Mouse (Mus musculus): Measurements from ENCODE around the gene Rpl19. TPM values are rescaled to one million over a fixed set of nuclear protein-coding genes. Genes with fewer than 3 reads are reported as not detected.

Rpl19 gene
- polyA plus RNA-seq, 1 experiment from 2014 or later, result 942 TPM

- ATAC-seq (ENCODE audit: insufficient read depth, low FRiP score), result no peak
- H3K27ac ChIP-seq (ENCODE audit: low read length), result no peak overlapping the region
- H3K9ac ChIP-seq (ENCODE audit: low read length), result no peak overlapping the region
- H3K4me1 ChIP-seq (ENCODE audit: control insufficient read depth, insufficient read depth, low read length), result peaks cover 22% of the 10 kb centered on the region
- no peaks in the 10 kb centered on the region for H3K27me3 ChIP-seq (ENCODE audit: control insufficient read depth, insufficient read depth, low read length)
- H3K4me3 ChIP-seq (replicated peaks; ENCODE audit: low read length), result no peak overlapping the region
- 86% methylated on average over 3 of the region's 3 CpGs for WGBS
- no peaks in the 10 kb centered on the region for H3K9me3 ChIP-seq (replicated peaks; ENCODE audit: control insufficient read depth, low read length)
- H3K36me3 ChIP-seq (ENCODE audit: control insufficient read depth, insufficient read depth, low read length), result 0 out of 2 replicates have a peak, but pooled peaks cover 11% of the 10 kb centered on the region
- no peak overlapping the region for H3K4me2 ChIP-seq (ENCODE audit: low read depth, low read length)
Observed at GRCm38 (mm10) chr11:98024516-98024915, 2.0 kb upstream of the Rpl19 start.

- H3K4me1 ChIP-seq (ENCODE audit: control insufficient read depth, insufficient read depth, low read length), result peaks cover 15% of the 10 kb centered on the region
- WGBS, result 4% methylated on average over 15 of the region's 15 CpGs
- ATAC-seq (ENCODE audit: insufficient read depth, low FRiP score), result no peak
Observed at GRCm38 (mm10) chr11:98026248-98026569, 301 bp upstream of the Rpl19 start.

GRCm38 (mm10) chr11:98027297-98027688 lies 783 bp downstream of the Rpl19 start:
- ATAC-seq (ENCODE audit: insufficient read depth, low FRiP score), result no peak
- no peaks in the 10 kb centered on the region for H3K9me3 ChIP-seq (replicated peaks; ENCODE audit: control insufficient read depth, low read length)
- WGBS, result under 1% methylated on average over 18 of the region's 18 CpGs

More at GRCm38 (mm10) chr11:98026248-98026569, 301 bp upstream of the Rpl19 start:
- Histone ChIP-seq H3K9me3 (replicated peaks; ENCODE audit: control insufficient read depth, low read length) (no peaks in the 10 kb centered on the region), H3K27me3 (ENCODE audit: control insufficient read depth, insufficient read depth, low read length) (no peaks in the 10 kb centered on the region), H3K9ac (ENCODE audit: low read length) (peak overlapping the region; percentile 100), H3K4me3 (replicated peaks; ENCODE audit: low read length) (peak overlapping the region; percentile 88), H3K4me2 (ENCODE audit: low read depth, low read length) (peak overlapping the region; percentile 72), H3K36me3 (ENCODE audit: control insufficient read depth, insufficient read depth, low read length) (0 out of 2 replicates have a peak, but pooled peaks cover 11% of the 10 kb centered on the region), H3K27ac (ENCODE audit: low read length) (peak overlapping the region; percentile 72)

GRCm38 (mm10) chr11:98027785-98028184 lies 1.3 kb downstream of the Rpl19 start:
- Histone ChIP-seq H3K4me1 (ENCODE audit: control insufficient read depth, insufficient read depth, low read length) (peaks cover 11% of the 10 kb centered on the region), H3K27me3 (ENCODE audit: control insufficient read depth, insufficient read depth, low read length) (no peaks in the 10 kb centered on the region), H3K4me3 (replicated peaks; ENCODE audit: low read length) (peak overlapping the region; percentile 88), H3K27ac (ENCODE audit: low read length) (no peak overlapping the region), H3K9me3 (replicated peaks; ENCODE audit: control insufficient read depth, low read length) (no peaks in the 10 kb centered on the region), H3K36me3 (ENCODE audit: control insufficient read depth, insufficient read depth, low read length) (0 out of 2 replicates have a peak, but pooled peaks cover 11% of the 10 kb centered on the region), H3K4me2 (ENCODE audit: low read depth, low read length) (peak overlapping the region; percentile 72), H3K9ac (ENCODE audit: low read length) (peak overlapping the region; percentile 100)
- 14% methylated on average over 7 of the region's 7 CpGs for WGBS
- ATAC-seq (ENCODE audit: insufficient read depth, low FRiP score), result no peak

More at GRCm38 (mm10) chr11:98027297-98027688, 783 bp downstream of the Rpl19 start:
- peaks cover 11% of the 10 kb centered on the region for H3K4me1 ChIP-seq (ENCODE audit: control insufficient read depth, insufficient read depth, low read length)
- peak overlapping the region; percentile 100 for H3K9ac ChIP-seq (ENCODE audit: low read length)
- 0 out of 2 replicates have a peak, but pooled peaks cover 11% of the 10 kb centered on the region for H3K36me3 ChIP-seq (ENCODE audit: control insufficient read depth, insufficient read depth, low read length)
- H3K4me2 ChIP-seq (ENCODE audit: low read depth, low read length), result peak overlapping the region; percentile 72
- peak overlapping the region; percentile 72 for H3K27ac ChIP-seq (ENCODE audit: low read length)
- H3K4me3 ChIP-seq (replicated peaks; ENCODE audit: low read length), result peak overlapping the region; percentile 88
- no peaks in the 10 kb centered on the region for H3K27me3 ChIP-seq (ENCODE audit: control insufficient read depth, insufficient read depth, low read length)

GRCm38 (mm10) chr11:98030701-98031442 lies 4.4 kb downstream of the Rpl19 start:
- Histone ChIP-seq H3K4me2 (ENCODE audit: low read depth, low read length) (no peak overlapping the region), H3K27ac (ENCODE audit: low read length) (no peak overlapping the region), H3K4me1 (ENCODE audit: control insufficient read depth, insufficient read depth, low read length) (peaks cover 10% of the 10 kb centered on the region), H3K4me3 (replicated peaks; ENCODE audit: low read length) (no peak overlapping the region), H3K9me3 (replicated peaks; ENCODE audit: control insufficient read depth, low read length) (no peaks in the 10 kb centered on the region), H3K9ac (ENCODE audit: low read length) (no peak overlapping the region), H3K36me3 (ENCODE audit: control insufficient read depth, insufficient read depth, low read length) (0 out of 2 replicates have a peak, but pooled peaks cover 11% of the 10 kb centered on the region), H3K27me3 (ENCODE audit: control insufficient read depth, insufficient read depth, low read length) (no peaks in the 10 kb centered on the region)
- WGBS, result 43% methylated on average over 5 of the region's 5 CpGs
- no peak for ATAC-seq (ENCODE audit: insufficient read depth, low FRiP score)

GRCm38 (mm10) chr11:98031443-98031770 lies 4.9 kb downstream of the Rpl19 start:
- Histone ChIP-seq H3K4me1 (ENCODE audit: control insufficient read depth, insufficient read depth, low read length) (peaks cover 13% of the 10 kb centered on the region), H3K9ac (ENCODE audit: low read length) (no peak overlapping the region), H3K4me2 (ENCODE audit: low read depth, low read length) (no peak overlapping the region), H3K27ac (ENCODE audit: low read length) (no peak overlapping the region), H3K27me3 (ENCODE audit: control insufficient read depth, insufficient read depth, low read length) (peaks cover 2% of the 10 kb centered on the region; the same call in 1 of the 2 replicates), H3K4me3 (replicated peaks; ENCODE audit: low read length) (no peak overlapping the region), H3K9me3 (replicated peaks; ENCODE audit: control insufficient read depth, low read length) (no peaks in the 10 kb centered on the region), H3K36me3 (ENCODE audit: control insufficient read depth, insufficient read depth, low read length) (0 out of 2 replicates have a peak, but pooled peaks cover 11% of the 10 kb centered on the region)
- 5% methylated on average over 5 of the region's 5 CpGs for WGBS
- ATAC-seq (ENCODE audit: insufficient read depth, low FRiP score), result no peak

GRCm38 (mm10) chr11:98034061-98034460 lies 7.6 kb downstream of the Rpl19 start:
- WGBS, result 79% methylated on average over 5 of the region's 5 CpGs
- Histone ChIP-seq H3K27ac (ENCODE audit: low read length) (no peak overlapping the region), H3K4me2 (ENCODE audit: low read depth, low read length) (no peak overlapping the region), H3K4me3 (replicated peaks; ENCODE audit: low read length) (no peak overlapping the region), H3K4me1 (ENCODE audit: control insufficient read depth, insufficient read depth, low read length) (peaks cover 13% of the 10 kb centered on the region), H3K27me3 (ENCODE audit: control insufficient read depth, insufficient read depth, low read length) (peaks cover 9% of the 10 kb centered on the region; the same call in 1 of the 2 replicates), H3K36me3 (ENCODE audit: control insufficient read depth, insufficient read depth, low read length) (0 out of 2 replicates have a peak, but pooled peaks cover 3% of the 10 kb centered on the region), H3K9ac (ENCODE audit: low read length) (no peak overlapping the region), H3K9me3 (replicated peaks; ENCODE audit: control insufficient read depth, low read length) (no peaks in the 10 kb centered on the region)
- ATAC-seq (ENCODE audit: insufficient read depth, low FRiP score), result no peak

GRCm38 (mm10) chr11:98034840-98035239 lies 8.3 kb downstream of the Rpl19 start:
- H3K9ac ChIP-seq (ENCODE audit: low read length), result peak overlapping the region; percentile 22; the same call in 1 of the 2 replicates
- H3K27ac ChIP-seq (ENCODE audit: low read length), result no peak overlapping the region
- no peak overlapping the region for H3K4me2 ChIP-seq (ENCODE audit: low read depth, low read length)
- peaks cover 9% of the 10 kb centered on the region; the same call in 1 of the 2 replicates for H3K27me3 ChIP-seq (ENCODE audit: control insufficient read depth, insufficient read depth, low read length)
- no peak for ATAC-seq (ENCODE audit: insufficient read depth, low FRiP score)
- H3K4me3 ChIP-seq (replicated peaks; ENCODE audit: low read length), result no peak overlapping the region
- H3K36me3 ChIP-seq (ENCODE audit: control insufficient read depth, insufficient read depth, low read length), result no peaks in the 10 kb centered on the region
- WGBS, result 39% methylated on average over 4 of the region's 4 CpGs
- H3K4me1 ChIP-seq (ENCODE audit: control insufficient read depth, insufficient read depth, low read length), result peaks cover 13% of the 10 kb centered on the region
- no peaks in the 10 kb centered on the region for H3K9me3 ChIP-seq (replicated peaks; ENCODE audit: control insufficient read depth, low read length)

- WGBS, result under 1% methylated on average over 27 of the region's 27 CpGs
- ATAC-seq (ENCODE audit: insufficient read depth, low FRiP score), result peak; percentile 59; the same call in 1 of the 2 replicates
Observed at GRCm38 (mm10) chr11:98035977-98036377, 9.5 kb downstream of the Rpl19 start.

More at GRCm38 (mm10) chr11:98035977-98036377, 9.5 kb downstream of the Rpl19 start:
- peaks cover 9% of the 10 kb centered on the region; the same call in 1 of the 2 replicates for H3K27me3 ChIP-seq (ENCODE audit: control insufficient read depth, insufficient read depth, low read length)
- H3K4me3 ChIP-seq (replicated peaks; ENCODE audit: low read length), result peak overlapping the region; percentile 34
- H3K9me3 ChIP-seq (replicated peaks; ENCODE audit: control insufficient read depth, low read length), result no peaks in the 10 kb centered on the region
- H3K36me3 ChIP-seq (ENCODE audit: control insufficient read depth, insufficient read depth, low read length), result no peaks in the 10 kb centered on the region
- peak overlapping the region; percentile 50 for H3K9ac ChIP-seq (ENCODE audit: low read length)
- peaks cover 13% of the 10 kb centered on the region for H3K4me1 ChIP-seq (ENCODE audit: control insufficient read depth, insufficient read depth, low read length)
- no peak overlapping the region for H3K27ac ChIP-seq (ENCODE audit: low read length)
- H3K4me2 ChIP-seq (ENCODE audit: low read depth, low read length), result peak overlapping the region; percentile 53

All from stomach, embryonic 16.5 days (tissue).